Mouse (Mus musculus): ENCODE measurements around the gene Ptpn3.

DNA sequence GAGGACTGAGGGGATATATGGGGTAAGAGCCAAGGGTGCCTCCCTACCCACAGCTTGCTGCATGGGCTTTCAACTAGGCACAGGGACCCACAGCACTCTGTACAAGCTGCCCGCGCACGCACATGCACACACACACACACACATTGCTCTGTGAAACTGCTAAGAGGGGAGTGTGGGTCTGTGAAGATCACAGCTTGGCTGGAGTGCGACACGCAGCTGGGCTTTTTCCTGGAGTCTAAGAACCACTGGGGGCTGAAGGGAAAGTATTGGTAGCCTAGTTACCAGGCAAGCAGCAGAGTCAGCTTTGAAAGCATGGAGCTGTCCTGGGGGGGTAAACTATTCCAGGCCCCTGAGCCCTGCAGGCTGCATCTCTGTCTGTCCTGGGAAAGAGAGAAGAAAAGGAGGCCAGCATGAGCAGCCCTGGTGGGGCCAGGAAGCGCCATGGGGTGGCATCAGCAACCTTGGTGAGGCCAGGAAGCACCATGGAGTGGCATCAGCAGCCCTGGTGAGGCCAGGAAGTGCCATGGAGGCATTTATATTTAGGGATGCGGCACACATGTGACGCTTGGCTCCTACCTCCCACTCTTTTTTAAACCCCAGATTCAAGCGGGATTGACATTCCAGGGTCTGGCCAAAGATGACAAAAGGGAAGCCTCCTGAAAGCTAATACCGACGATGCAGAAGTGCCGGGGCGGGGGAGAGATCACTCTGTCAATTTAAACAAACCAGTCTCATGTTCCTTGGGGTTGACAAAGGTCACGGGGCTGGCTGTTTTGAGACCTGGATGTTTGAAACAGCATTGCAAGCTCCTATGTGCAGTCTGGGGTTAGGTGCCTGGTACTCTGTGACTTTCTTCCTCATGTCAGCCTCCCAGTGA lies 43.2 kb downstream of the Ptpn3 start:
- no peak for TF ChIP-seq POLR2A (IDR thresholded peaks at IDR 0.05; ENCODE audit: low read depth, low read length)
- TF ChIP-seq CTCF (IDR thresholded peaks at IDR 0.05; ENCODE audit: extremely low read depth, insufficient read depth, insufficient read length, insufficient replicate concordance): no peak

Measured in spleen, adult 2 months (tissue).